Mouse (Mus musculus) kidney, postnatal 10 days (tissue): Measurements from ENCODE around the gene Bri3bp.
"Not testable (repeated sequence)": the region's sequence is repeated elsewhere in the genome, so short reads cannot be mapped to it uniquely, and the experiment has no call there.

ENCODE experiments used
- DNase-seq: peaks from one replicate; pipeline ENCODE4 v3.0.0; 2021; ENCODE audit warnings: mixed read lengths

Gene Bri3bp

DNA sequence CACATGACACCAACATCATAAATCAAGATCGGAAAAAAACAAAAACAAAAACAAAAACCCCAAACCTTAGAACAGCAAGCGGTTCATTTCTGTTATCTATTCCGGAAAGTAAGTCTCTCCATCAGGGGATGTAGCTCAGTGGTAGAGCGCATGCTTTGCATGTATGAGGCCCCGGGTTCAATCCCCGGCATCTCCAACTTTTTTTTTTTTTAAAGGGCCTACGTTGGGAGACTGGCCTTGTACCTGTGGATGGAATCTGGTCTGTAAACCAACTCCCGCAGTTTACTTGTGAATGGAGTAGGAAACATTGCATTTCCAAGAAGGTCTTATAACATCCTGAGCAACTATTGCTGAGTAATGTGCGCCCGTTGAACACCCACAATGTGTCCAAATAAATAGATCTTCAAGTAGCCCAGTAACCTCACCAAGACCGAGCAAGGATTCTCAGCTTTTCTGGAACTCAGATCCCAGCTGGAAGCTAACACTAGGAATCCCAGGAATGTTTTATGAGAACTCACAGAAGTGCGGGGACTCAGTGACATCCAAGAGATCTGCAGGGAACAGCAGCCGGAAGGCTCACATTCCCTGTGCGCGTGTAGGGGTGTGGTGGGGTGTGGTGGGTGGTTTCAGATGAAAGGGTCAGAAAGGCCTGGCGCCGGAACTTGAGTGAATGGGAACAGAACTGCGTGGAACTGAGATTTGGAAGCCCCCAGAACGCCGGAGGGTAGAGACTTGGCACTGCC is 31.8 kb upstream of the Bri3bp start:
- DNase-seq, result peak; percentile 54

- peak; percentile 82 for DNase-seq
Observed at GRCm38 (mm10) chr5:125411972-125412530, 29.3 kb upstream of the Bri3bp start.

- DNase-seq, result not testable (repeated sequence)
Observed at GRCm38 (mm10) chr5:125412536-125412935, 28.8 kb upstream of the Bri3bp start.

- no peak for DNase-seq
Observed at GRCm38 (mm10) chr5:125413763-125414162, 27.6 kb upstream of the Bri3bp start.

DNA sequence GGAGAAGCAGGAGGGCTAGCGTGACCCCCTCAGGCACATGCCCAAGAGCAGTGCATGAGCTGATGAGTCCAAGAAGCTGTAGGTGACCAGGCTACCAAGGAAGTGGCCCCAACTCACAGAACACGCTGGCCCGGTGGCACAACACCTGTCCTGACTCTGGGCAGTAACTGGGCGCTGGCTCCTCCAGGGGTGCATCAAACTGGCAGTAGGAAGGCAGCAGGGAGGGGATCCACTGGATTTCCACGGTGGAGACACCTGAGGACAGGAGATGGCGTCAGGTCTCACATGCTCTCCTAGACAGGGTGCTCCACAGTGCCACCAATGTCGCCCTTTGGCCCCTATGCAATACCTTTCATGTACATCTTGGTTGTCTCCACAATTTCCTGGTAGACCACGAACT is 25.2 kb upstream of the Bri3bp start:
- no peak for DNase-seq

GRCm38 (mm10) chr5:125418636-125419035 is 22.7 kb upstream of the Bri3bp start:
- DNase-seq, result no peak

DNA sequence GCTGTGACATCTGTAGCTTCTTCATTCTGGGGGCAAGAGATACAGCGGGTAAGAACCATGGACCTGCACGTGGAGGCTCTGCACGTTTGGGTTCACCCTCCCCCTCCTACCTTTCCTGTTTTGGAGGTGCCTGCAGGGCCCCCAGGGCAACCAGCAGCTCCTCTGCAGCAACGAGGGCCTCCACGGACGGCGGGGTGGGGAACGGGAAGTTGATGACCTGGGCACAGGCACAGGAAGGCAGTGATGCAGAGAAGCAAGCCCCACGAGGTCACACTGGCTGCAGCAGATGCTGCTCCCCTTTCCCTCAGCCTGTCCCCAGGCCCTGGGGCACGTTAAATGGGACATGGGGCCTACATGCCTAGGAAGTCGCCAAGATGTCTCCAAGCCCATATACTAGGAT is 22.2 kb upstream of the Bri3bp start:
- DNase-seq, result no peak

DNA sequence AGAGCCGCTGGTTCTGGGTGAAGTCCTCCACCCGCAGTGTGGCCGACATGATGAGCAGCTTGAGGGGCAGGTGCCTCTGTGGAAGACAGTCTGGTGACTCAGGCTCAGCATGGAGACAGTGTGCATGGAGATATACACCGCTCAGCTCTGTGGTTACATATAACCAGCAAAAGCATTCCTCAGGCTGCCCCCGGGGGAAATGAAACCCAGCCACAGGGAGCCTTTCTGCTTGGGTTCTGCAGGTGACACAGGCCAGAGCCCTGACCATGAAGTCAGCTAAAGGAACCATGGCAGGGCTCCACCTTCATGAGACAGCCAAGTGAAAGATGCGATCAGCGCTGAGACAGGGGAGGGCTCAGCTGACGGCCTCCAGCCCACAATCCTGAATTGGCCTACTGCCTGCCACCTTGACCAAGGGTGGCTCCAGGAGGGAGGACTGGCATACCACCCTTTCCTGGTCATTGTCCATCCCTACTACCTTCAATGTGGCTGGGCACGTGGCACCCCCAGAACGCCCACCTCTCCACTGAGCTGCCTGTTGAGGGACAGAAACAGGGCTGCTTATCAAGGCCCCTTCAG is 15.6 kb upstream of the Bri3bp start:
- DNase-seq, result no peak

GRCm38 (mm10) chr5:125426343-125426742 is 15.0 kb upstream of the Bri3bp start:
- no peak for DNase-seq

DNA sequence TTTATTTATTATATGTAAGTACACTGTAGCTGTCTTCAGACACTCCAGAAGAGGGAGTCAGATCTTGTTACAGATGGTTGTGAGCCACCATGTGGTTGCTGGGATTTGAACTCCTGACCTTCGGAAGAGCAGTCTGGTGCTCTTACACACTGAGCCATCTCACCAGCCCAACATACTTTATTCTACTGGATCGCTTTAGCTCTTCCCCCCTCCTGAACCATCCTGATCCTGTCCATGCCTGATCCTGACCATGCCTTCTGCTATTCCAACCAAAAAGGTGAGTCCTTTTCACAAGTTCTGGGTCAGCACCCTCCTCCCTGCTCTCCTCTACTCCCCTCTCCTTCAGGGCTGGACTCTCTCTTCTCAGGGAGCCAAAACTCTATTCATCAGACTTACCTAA is 9.0 kb upstream of the Bri3bp start:
- DNase-seq, result not testable (repeated sequence)

GRCm38 (mm10) chr5:125433793-125434337 is 7.5 kb upstream of the Bri3bp start, which contains the start of gene Dhx37:
Gene Dhx37 (minus strand): TSS chr5:125434121.
- DNase-seq, result peak; percentile 97

GRCm38 (mm10) chr5:125434347-125434746 is 7.0 kb upstream of the Bri3bp start:
- DNase-seq, result not testable (repeated sequence)

DNA sequence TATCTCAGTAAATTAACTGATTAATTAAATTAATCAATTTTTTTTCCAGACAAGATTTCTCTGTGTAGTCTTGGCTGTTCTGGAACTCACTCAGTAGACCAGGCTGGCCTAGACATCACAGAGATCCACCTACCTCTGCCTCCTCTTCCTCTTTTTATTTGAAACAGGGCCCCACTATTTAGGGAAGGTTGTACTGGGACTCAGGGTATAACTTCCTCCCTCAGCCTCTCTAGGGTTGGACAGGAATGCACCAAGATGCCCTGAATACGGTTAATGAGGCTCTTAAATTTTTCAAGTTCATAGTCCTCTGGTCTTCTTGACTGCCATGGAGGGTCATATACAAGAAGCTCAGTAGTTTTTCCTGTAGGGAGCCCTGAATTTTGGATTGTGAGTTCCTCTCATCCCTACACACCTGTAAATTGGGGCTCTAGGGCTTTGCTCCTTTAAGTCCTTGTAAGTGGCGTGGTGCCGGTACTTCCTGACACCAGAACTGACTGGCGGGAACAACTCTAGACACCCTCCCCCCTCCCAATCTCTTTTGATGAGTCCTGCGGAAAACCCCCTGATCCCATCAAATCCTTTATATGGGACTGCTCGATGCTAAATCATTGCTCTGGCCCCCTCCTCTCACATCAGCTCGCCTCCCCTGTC is 660 bp upstream of the Bri3bp start:
- DNase-seq, result no peak

- DNase-seq, result no peak
Observed at GRCm38 (mm10) chr5:125442136-125442995, 998 bp downstream of the Bri3bp start.

GRCm38 (mm10) chr5:125443335-125443734 is 2.0 kb downstream of the Bri3bp start:
- no peak for DNase-seq

- no peak for DNase-seq
Observed at GRCm38 (mm10) chr5:125443915-125444314, 2.5 kb downstream of the Bri3bp start.

DNA sequence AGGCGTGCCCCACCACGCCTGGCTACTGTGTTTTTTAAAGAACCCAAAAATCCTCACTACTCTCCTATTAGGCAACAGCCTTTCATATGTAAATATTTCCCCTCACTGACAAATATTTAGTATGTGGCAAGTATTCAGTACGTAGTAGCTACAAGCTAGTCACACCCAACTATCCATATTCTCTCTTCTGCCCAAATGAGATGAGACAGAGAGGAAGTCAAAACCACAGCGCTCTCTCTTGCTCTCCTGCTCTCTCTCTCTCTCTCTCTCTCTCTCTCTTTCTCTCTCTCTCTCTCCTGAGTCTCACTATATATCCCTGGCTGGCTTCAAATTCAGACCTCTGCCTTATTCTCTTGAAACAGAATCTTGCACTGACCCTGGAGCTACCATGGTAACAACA is 3.2 kb downstream of the Bri3bp start:
- DNase-seq, result no peak

- no peak for DNase-seq
Observed at GRCm38 (mm10) chr5:125446344-125446743, 5.0 kb downstream of the Bri3bp start.

DNA sequence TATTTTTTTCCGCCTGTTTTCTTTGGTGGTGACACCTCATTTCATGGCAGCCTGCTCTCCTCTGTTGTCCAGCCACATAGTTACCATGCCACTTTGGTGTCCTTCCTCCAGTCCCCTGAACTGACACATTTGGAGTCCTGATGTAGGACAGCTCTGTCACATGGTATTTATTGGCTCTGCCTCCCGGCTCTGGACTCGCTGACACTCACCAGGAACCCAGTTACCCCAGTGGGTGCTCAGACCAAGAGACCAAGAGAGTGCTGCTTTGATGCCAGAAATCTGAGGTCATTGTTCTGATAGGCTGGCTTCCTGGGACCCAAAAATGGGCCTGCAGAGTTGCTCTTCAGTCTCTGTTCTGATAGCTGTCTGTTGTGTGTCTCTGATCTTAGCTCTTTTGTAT is 6.7 kb downstream of the Bri3bp start:
- no peak for DNase-seq

GRCm38 (mm10) chr5:125448631-125449030 is 7.3 kb downstream of the Bri3bp start:
- no peak for DNase-seq

DNA sequence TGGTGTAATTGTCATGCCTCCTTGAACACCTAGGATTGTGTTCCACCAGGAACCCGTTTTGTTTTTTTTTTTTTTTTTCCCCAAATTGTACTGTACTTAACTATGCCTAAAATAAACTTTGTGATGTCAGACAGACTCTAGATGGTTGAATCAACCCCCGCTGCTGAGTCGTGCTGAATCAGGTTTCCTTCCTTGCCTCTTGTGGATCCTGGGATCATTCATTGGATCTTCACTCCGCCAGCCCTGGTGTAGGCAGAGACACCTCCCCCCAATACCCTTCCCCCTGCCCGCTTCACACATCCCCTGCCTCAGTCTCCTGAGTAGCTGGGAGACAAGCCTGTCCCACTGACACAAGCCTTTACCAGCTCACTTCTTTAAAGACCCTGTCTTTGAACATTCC is 7.9 kb downstream of the Bri3bp start:
- DNase-seq, result no peak

- no peak for DNase-seq
Observed at GRCm38 (mm10) chr5:125452573-125452972, 11.2 kb downstream of the Bri3bp start.
